8 mouse cellular contexts compared by ENCODE assay signal in genomic region chr9:57644944-57645893, GRCm38 (mm10). TPM values are rescaled to one million over a fixed set of nuclear protein-coding genes. Genes with fewer than 3 reads are reported as not detected.
A peak's percentile ranks its signal among the peaks of the same experiment; 100 is the strongest.
DNase-seq lines count a peak whose midpoint lies in the region; ATAC-seq and TF ChIP-seq lines count a peak whose summit lies in the region.

No protein-coding gene starts in this region.

- H3K9me3 ChIP-seq in embryonic facial prominence, embryonic 14.5 days (ENCODE audit: control insufficient read depth, low read length): no peaks in the 10 kb centered on the region
- H3K9me3 ChIP-seq in limb, embryonic 13.5 days: no peaks in the 10 kb centered on the region
- no peaks in the 10 kb centered on the region for H3K9me3 ChIP-seq in midbrain, embryonic 15.5 days

- ATAC-seq in embryonic facial prominence, embryonic 14.5 days (ENCODE audit: low read depth): peak; percentile 91
- ATAC-seq in limb, embryonic 13.5 days (ENCODE audit: low FRiP score, low read depth): peak; percentile 89
- ATAC-seq in midbrain, embryonic 15.5 days (replicated peaks): peak; percentile 85

- peak; percentile 90 for TF ChIP-seq CTCF in bone marrow, adult 2 months (IDR thresholded peaks at IDR 0.05; ENCODE audit: control insufficient read depth, insufficient read depth, low read length)

- peak overlapping the region; percentile 83 for H3K4me2 ChIP-seq in embryonic facial prominence, embryonic 14.5 days (ENCODE audit: low read depth, low read length)
- H3K4me2 ChIP-seq in limb, embryonic 13.5 days (replicated peaks): peak overlapping the region; percentile 97
- peak overlapping the region; percentile 94 for H3K4me2 ChIP-seq in midbrain, embryonic 15.5 days

- 0 out of 2 replicates have a peak, but pooled peaks cover 7% of the 10 kb centered on the region for H3K36me3 ChIP-seq in embryonic facial prominence, embryonic 14.5 days (ENCODE audit: control insufficient read depth, insufficient read depth, low read length)
- peaks cover 15% of the 10 kb centered on the region for H3K36me3 ChIP-seq in limb, embryonic 13.5 days
- no peaks in the 10 kb centered on the region for H3K36me3 ChIP-seq in midbrain, embryonic 15.5 days (replicated peaks)

- peaks cover 22% of the 10 kb centered on the region for H3K4me1 ChIP-seq in bone marrow, adult 2 months (ENCODE audit: control insufficient read depth, insufficient read depth, low read length)
- H3K4me1 ChIP-seq in embryonic facial prominence, embryonic 14.5 days (ENCODE audit: control insufficient read depth, insufficient read depth, low read length): peaks cover 26% of the 10 kb centered on the region
- peaks cover 43% of the 10 kb centered on the region for H3K4me1 ChIP-seq in limb, embryonic 13.5 days
- peaks cover 42% of the 10 kb centered on the region for H3K4me1 ChIP-seq in midbrain, embryonic 15.5 days

- no peaks in the 10 kb centered on the region for H3K27me3 ChIP-seq in embryonic facial prominence, embryonic 14.5 days (replicated peaks; ENCODE audit: control insufficient read depth, insufficient read depth, low read length)
- H3K27me3 ChIP-seq in limb, embryonic 13.5 days: no peaks in the 10 kb centered on the region
- H3K27me3 ChIP-seq in midbrain, embryonic 15.5 days (replicated peaks): no peaks in the 10 kb centered on the region

- WGBS in bone marrow, adult 2 months: under 1% methylated on average over 81 of the region's 85 CpGs
- 0% methylated on average over 3 of the region's 85 CpGs for WGBS in embryonic facial prominence, embryonic 14.5 days
- under 1% methylated on average over 74 of the region's 85 CpGs for WGBS in limb, embryonic 13.5 days
- under 1% methylated on average over 83 of the region's 85 CpGs for WGBS in midbrain, embryonic 15.5 days

- H3K27ac ChIP-seq in bone marrow, adult 2 months (ENCODE audit: control insufficient read depth, insufficient read depth, low read depth, low read length, poor library complexity): peak overlapping the region; percentile 100
- peak overlapping the region; percentile 93 for H3K27ac ChIP-seq in embryonic facial prominence, embryonic 14.5 days (replicated peaks; ENCODE audit: low read depth, low read length)
- H3K27ac ChIP-seq in limb, embryonic 13.5 days: peak overlapping the region; percentile 94
- peak overlapping the region; percentile 96 for H3K27ac ChIP-seq in midbrain, embryonic 15.5 days

- peak overlapping the region; percentile 88 for H3K4me3 ChIP-seq in bone marrow, adult 2 months (replicated peaks; ENCODE audit: control insufficient read depth, low read depth, low read length)
- H3K4me3 ChIP-seq in embryonic facial prominence, embryonic 14.5 days (ENCODE audit: low read depth, low read length): peak overlapping the region; percentile 84
- H3K4me3 ChIP-seq in limb, embryonic 13.5 days: peak overlapping the region; percentile 74
- peak overlapping the region; percentile 64 for H3K4me3 ChIP-seq in midbrain, embryonic 15.5 days

- peak overlapping the region; percentile 96 for H3K9ac ChIP-seq in embryonic facial prominence, embryonic 14.5 days (ENCODE audit: low read depth, low read length)
- peak overlapping the region; percentile 93 for H3K9ac ChIP-seq in limb, embryonic 13.5 days
- peak overlapping the region; percentile 99 for H3K9ac ChIP-seq in midbrain, embryonic 15.5 days

- TF ChIP-seq POLR2A in bone marrow, adult 2 months (IDR thresholded peaks at IDR 0.05; ENCODE audit: borderline replicate concordance, control insufficient read depth, low read depth, low read length): peak; percentile 88; the same call in 1 of the 2 replicates

- peak; percentile 92 for DNase-seq in 416B (ENCODE audit: low read depth)
- peak; percentile 92 for DNase-seq in embryonic facial prominence, embryonic 14.5 days (ENCODE audit: low spot score)
- peak; percentile 93 for DNase-seq in heart, adult 8-10 months (ENCODE audit: low spot score)
- peak; percentile 90 to 95 for DNase-seq in kidney, adult 8-10 months
- peak; percentile 93 for DNase-seq in spleen, adult 18-20 months

RNA-seq across cellular contexts. Expression of gene Csk, which starts 8.2 kb away (rescaled TPM):
- 45.4 and 99.8 TPM in 2 replicates for polyA plus RNA-seq in bone marrow, adult 2 months (2011; ENCODE audit: insufficient read depth, insufficient read length, low replicate concordance, missing spikeins)
- 25.7 and 26.6 TPM in 2 replicates for polyA plus RNA-seq in embryonic facial prominence, embryonic 14.5 days (2014; fragmentation: Nextera tagmentation; extraction: Ambion mirVana)
- 10 to 100 TPM; 18.9 to 32.0 (median 27.7) TPM for total RNA-seq in heart, adult 8-10 months (2022)
- 32.6 and 32.7 TPM in 2 replicates for polyA plus RNA-seq in limb, embryonic 13.5 days (2015; fragmentation: Nextera tagmentation; extraction: Ambion mirVana)
- 36.8 and 39.9 TPM in 2 replicates for polyA plus RNA-seq in midbrain, embryonic 15.5 days (2015; fragmentation: Nextera tagmentation; extraction: Ambion mirVana)

RNA-seq across cellular contexts. Expression of gene Lman1l, which starts 24.6 kb away (rescaled TPM):
- polyA plus RNA-seq in bone marrow, adult 2 months (2011; ENCODE audit: insufficient read depth, insufficient read length, low replicate concordance, missing spikeins): 0.65 TPM in 1 of 2 replicates, not detected in the other
- polyA plus RNA-seq in embryonic facial prominence, embryonic 14.5 days (2014; fragmentation: Nextera tagmentation; extraction: Ambion mirVana): not detected in 2 replicates
- under 1 TPM in 3 of 4 experiments, not detected in 1; 0.16 to 0.32 (median 0.22) TPM for total RNA-seq in heart, adult 8-10 months (2022)
- polyA plus RNA-seq in limb, embryonic 13.5 days (2015; fragmentation: Nextera tagmentation; extraction: Ambion mirVana): not detected in 2 replicates
- not detected in 2 replicates for polyA plus RNA-seq in midbrain, embryonic 15.5 days (2015; fragmentation: Nextera tagmentation; extraction: Ambion mirVana)

RNA-seq across cellular contexts. Expression of gene Cyp1a2, which starts 38.3 kb away (rescaled TPM):
- polyA plus RNA-seq in bone marrow, adult 2 months (2011; ENCODE audit: insufficient read depth, insufficient read length, low replicate concordance, missing spikeins): 1.5 and 9.3 TPM in 2 replicates
- not detected in 2 replicates for polyA plus RNA-seq in embryonic facial prominence, embryonic 14.5 days (2014; fragmentation: Nextera tagmentation; extraction: Ambion mirVana)
- total RNA-seq in heart, adult 8-10 months (2022): not detected
- polyA plus RNA-seq in limb, embryonic 13.5 days (2015; fragmentation: Nextera tagmentation; extraction: Ambion mirVana): not detected in 2 replicates
- not detected in 2 replicates for polyA plus RNA-seq in midbrain, embryonic 15.5 days (2015; fragmentation: Nextera tagmentation; extraction: Ambion mirVana)

RNA-seq across cellular contexts. Expression of gene Cplx3, which starts 39.1 kb away (rescaled TPM):
- polyA plus RNA-seq in bone marrow, adult 2 months (2011; ENCODE audit: insufficient read depth, insufficient read length, low replicate concordance, missing spikeins): not detected in 2 replicates
- not detected in 2 replicates for polyA plus RNA-seq in embryonic facial prominence, embryonic 14.5 days (2014; fragmentation: Nextera tagmentation; extraction: Ambion mirVana)
- not detected for total RNA-seq in heart, adult 8-10 months (2022)
- polyA plus RNA-seq in limb, embryonic 13.5 days (2015; fragmentation: Nextera tagmentation; extraction: Ambion mirVana): not detected in 2 replicates
- 0.63 and 1.5 TPM in 2 replicates for polyA plus RNA-seq in midbrain, embryonic 15.5 days (2015; fragmentation: Nextera tagmentation; extraction: Ambion mirVana)

RNA-seq across cellular contexts. Expression of gene Cyp1a1, which starts 42.5 kb away (rescaled TPM):
- polyA plus RNA-seq in bone marrow, adult 2 months (2011; ENCODE audit: insufficient read depth, insufficient read length, low replicate concordance, missing spikeins): not detected in 2 replicates
- polyA plus RNA-seq in embryonic facial prominence, embryonic 14.5 days (2014; fragmentation: Nextera tagmentation; extraction: Ambion mirVana): 0.08 TPM in 1 of 2 replicates, not detected in the other
- under 1 TPM in 2 of 4 experiments, not detected in 2; 0.14 to 0.69 TPM for total RNA-seq in heart, adult 8-10 months (2022)
- polyA plus RNA-seq in limb, embryonic 13.5 days (2015; fragmentation: Nextera tagmentation; extraction: Ambion mirVana): not detected in 2 replicates
- polyA plus RNA-seq in midbrain, embryonic 15.5 days (2015; fragmentation: Nextera tagmentation; extraction: Ambion mirVana): 0.17 TPM in 1 of 2 replicates, not detected in the other

Comparison
In these comparisons a context has a peak if more than half of its experiments do, and no peak if none do; other contexts are left out.
1. Peak in every context shown above with its lines: DNase-seq, ATAC-seq, H3K4me3 ChIP-seq and H3K27ac ChIP-seq.